Mouse (Mus musculus): ENCODE results near the gene Pask.

Pask gene

GRCm38 (mm10) chr1:93277041-93277440 lies 66.2 kb downstream of the Pask start:
- DNase-seq (ENCODE audit: low read depth) = no peak

- DNase-seq (ENCODE audit: low read depth) = no peak
These were observed 67.7 kb downstream of the Pask start for GRCm38 (mm10) chr1:93275561-93275960.

- DNase-seq (ENCODE audit: low read depth) = peak; percentile 37
These were observed 70.9 kb downstream of the Pask start for GRCm38 (mm10) chr1:93272409-93272821.

GRCm38 (mm10) chr1:93271751-93272150 lies 71.5 kb downstream of the Pask start:
- no peak for DNase-seq (ENCODE audit: low read depth)

- no peak for DNase-seq (ENCODE audit: low read depth)
These were observed 72.6 kb downstream of the Pask start for GRCm38 (mm10) chr1:93270516-93271240.

GRCm38 (mm10) chr1:93268246-93268645 lies 75.0 kb downstream of the Pask start:
- no peak for DNase-seq (ENCODE audit: low read depth)

- no peak for DNase-seq (ENCODE audit: low read depth)
These were observed 76.1 kb downstream of the Pask start for GRCm38 (mm10) chr1:93267207-93267606.
